Mouse (Mus musculus) embryonic facial prominence, embryonic 12.5 days (tissue): Measurements from ENCODE around the gene Ier5. TPM values are rescaled to one million over a fixed set of nuclear protein-coding genes. Genes with fewer than 3 reads are reported as not detected.

Experiments used
- ATAC-seq: fragments of 200-750 bp; cut with Nextera tagmentation; 2 replicates; pipeline ENCODE4 v1.8.0; 2017; ENCODE audit not compliant: insufficient number of reproducible peaks, insufficient read depth, low FRiP score, low TSS enrichment
- H3K27ac ChIP-seq: fragments of 300-500 bp; sonication (generic); 2 replicates; pipeline ENCODE4 v1.5.1; 2016; ENCODE audit warnings: mild to moderate bottlenecking
- H3K27me3 ChIP-seq: fragments of 300-500 bp; sonication (generic); 2 replicates; pipeline ENCODE4 v1.6.1; 2016; ENCODE audit warnings: mild to moderate bottlenecking, moderate library complexity
- H3K36me3 ChIP-seq: fragments of 300-500 bp; sonication (generic); 2 replicates; pipeline ENCODE4 v1.6.1; 2016; ENCODE audit warnings: mild to moderate bottlenecking
- H3K4me1 ChIP-seq: fragments of 300-500 bp; sonication (generic); 2 replicates; pipeline ENCODE4 v1.6.1; 2016
- H3K4me2 ChIP-seq: fragments of 300-500 bp; sonication (generic); replicated peaks from 2 replicates; pipeline ENCODE4 v1.6.1; 2016; ENCODE audit warnings: mild to moderate bottlenecking, moderate library complexity
- H3K4me3 ChIP-seq: fragments of 300-500 bp; sonication (generic); 2 replicates; pipeline ENCODE4 v1.5.1; 2016; ENCODE audit warnings: mild to moderate bottlenecking
- H3K9ac ChIP-seq: fragments of 300-500 bp; sonication (generic); 2 replicates; pipeline ENCODE4 v1.6.1; 2016; ENCODE audit warnings: mild to moderate bottlenecking, moderate library complexity
- H3K9me3 ChIP-seq: fragments of 300-500 bp; sonication (generic); 2 replicates; pipeline ENCODE4 v1.6.1; 2016; ENCODE audit warnings: mild to moderate bottlenecking, moderate library complexity
- WGBS: fragments of 180-500 bp; shearing (Covaris S2); methylation state at CpG from one replicate; pipeline ENCODE4 v1.1.7; 2016; 5-methylcytosine and 5-hydroxymethylcytosine counted together
- polyA plus RNA-seq: library from polyadenylated mRNA; unstranded; fragments of >200 nt; fragmentation: Nextera tagmentation; extraction: Ambion mirVana; gene quantifications from 2 replicates; pipeline ENCODE4 v1.2.1, GENCODE M21; 2016

Ier5 gene
- polyA plus RNA-seq, 1 experiment from 2014 or later: 19.9 TPM

DNA sequence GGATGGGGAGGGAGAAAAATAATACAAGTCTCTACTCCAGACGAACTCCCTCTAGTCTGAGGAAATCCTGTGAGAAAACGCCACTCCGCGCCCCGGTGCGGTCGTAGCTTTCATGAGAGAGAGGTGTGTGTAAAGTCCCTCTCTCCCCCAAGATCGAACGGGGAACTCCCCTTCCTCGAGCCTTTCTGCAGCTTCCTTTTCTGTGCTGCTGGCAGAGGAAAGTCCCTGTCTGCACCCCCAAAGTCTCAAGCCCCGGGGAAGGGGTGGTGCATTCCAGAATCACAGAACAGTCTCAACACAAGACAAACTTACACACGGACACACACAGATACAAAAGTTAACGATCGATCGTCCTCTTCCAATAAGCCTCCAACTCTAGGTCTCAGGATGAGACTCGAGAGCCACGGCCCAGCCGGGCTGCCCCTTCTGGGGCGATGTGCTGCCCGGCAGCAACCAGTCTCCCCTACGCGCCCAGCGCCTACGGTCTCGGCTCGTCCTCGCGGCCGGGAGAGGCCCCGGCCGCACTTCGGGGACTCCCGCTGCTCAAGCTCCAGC is 1.4 kb downstream of the Ier5 start:
- Histone ChIP-seq H3K9ac (peak overlapping the region; percentile 100), H3K36me3 (no peaks in the 10 kb centered on the region), H3K27ac (peak overlapping the region; percentile 86), H3K4me2 (peak overlapping the region; percentile 84), H3K9me3 (no peaks in the 10 kb centered on the region), H3K27me3 (no peaks in the 10 kb centered on the region), H3K4me1 (peaks cover 19% of the 10 kb centered on the region), H3K4me3 (peak overlapping the region; percentile 98)
- ATAC-seq: no peak
- under 1% methylated on average over 33 of the region's 33 CpGs for WGBS

DNA sequence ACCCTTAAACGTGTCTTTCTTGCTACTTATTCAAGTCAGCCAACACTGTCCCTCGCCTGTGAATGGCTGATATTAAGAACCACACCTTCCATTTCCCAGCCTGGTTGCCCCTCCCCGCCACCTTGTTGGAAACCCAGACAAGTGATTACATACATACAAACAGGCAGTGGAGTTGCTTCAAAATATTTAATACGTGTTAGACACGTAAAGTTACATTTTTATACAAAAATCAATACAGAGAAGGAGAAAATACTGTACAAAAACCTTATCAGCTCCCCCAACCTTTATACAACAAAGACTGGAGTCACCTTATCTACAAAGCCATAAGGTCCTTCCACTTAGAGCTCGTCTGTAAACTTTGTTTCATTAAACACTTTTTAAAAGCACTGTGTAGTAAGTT is 2.1 kb downstream of the Ier5 start:
- Histone ChIP-seq H3K27ac (0 out of 2 replicates have a peak overlapping the region, but pooled peaks have one; percentile 86), H3K4me2 (peak overlapping the region; percentile 84), H3K9ac (peak overlapping the region; percentile 100), H3K4me1 (peaks cover 26% of the 10 kb centered on the region), H3K27me3 (no peaks in the 10 kb centered on the region), H3K4me3 (peak overlapping the region; percentile 98), H3K36me3 (no peaks in the 10 kb centered on the region), H3K9me3 (no peaks in the 10 kb centered on the region)
- no peak for ATAC-seq
- WGBS: 34% methylated on average over 6 of the region's 6 CpGs

GRCm38 (mm10) chr1:155096620-155097261 is 2.7 kb downstream of the Ier5 start:
- Histone ChIP-seq H3K4me3 (peak overlapping the region; percentile 98; the same call in 1 of the 2 replicates), H3K4me2 (peak overlapping the region; percentile 84), H3K9ac (no peak overlapping the region), H3K27ac (no peak overlapping the region), H3K4me1 (peaks cover 32% of the 10 kb centered on the region), H3K36me3 (no peaks in the 10 kb centered on the region), H3K9me3 (no peaks in the 10 kb centered on the region), H3K27me3 (no peaks in the 10 kb centered on the region)
- no peak for ATAC-seq
- WGBS: 70% methylated on average over 4 of the region's 4 CpGs

GRCm38 (mm10) chr1:155093971-155094707 is 5.3 kb downstream of the Ier5 start:
- H3K9ac ChIP-seq: no peak overlapping the region
- no peaks in the 10 kb centered on the region for H3K9me3 ChIP-seq
- no peak overlapping the region for H3K4me2 ChIP-seq
- no peak overlapping the region for H3K4me3 ChIP-seq
- WGBS: 52% methylated on average over 9 of the region's 9 CpGs
- H3K4me1 ChIP-seq: peaks cover 40% of the 10 kb centered on the region
- peak overlapping the region; percentile 85; the same call in 1 of the 2 replicates for H3K27ac ChIP-seq
- no peaks in the 10 kb centered on the region for H3K36me3 ChIP-seq
- no peak for ATAC-seq
- no peaks in the 10 kb centered on the region for H3K27me3 ChIP-seq

DNA sequence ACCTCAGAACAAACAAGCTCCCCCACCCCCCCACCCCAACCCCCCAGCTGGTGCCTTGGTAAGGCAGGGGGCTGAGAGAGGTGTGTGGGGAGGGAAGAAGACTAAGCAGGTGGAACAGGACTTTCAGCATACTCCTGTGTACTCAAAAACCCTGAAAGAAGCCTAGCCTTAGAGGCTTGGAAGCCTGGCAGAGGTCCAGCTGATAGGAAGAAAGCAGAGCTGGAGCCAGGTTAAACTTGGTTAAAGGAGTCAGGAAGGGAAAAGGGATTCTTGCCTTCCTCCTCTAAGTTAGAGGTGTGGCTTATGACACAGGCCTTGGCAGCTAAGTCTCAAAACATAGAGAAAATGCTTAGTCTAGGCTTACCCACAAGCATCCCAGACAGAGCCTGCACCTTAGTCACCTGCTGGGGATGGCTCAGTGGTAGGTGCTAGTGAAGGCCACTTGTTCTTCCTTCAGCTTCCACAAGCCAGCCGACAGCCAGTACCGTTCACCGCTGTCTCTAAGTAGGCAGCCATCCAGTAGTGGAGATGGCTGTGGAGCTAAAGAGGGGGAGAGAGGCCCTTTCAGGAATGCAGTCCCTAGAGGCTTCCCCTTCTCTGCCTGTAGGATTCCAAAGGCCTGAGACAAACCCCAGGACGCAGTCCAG is 6.2 kb downstream of the Ier5 start:
- Histone ChIP-seq H3K27ac (peak overlapping the region; percentile 85), H3K9me3 (no peaks in the 10 kb centered on the region), H3K9ac (no peak overlapping the region), H3K4me1 (peaks cover 45% of the 10 kb centered on the region), H3K36me3 (no peaks in the 10 kb centered on the region), H3K4me3 (no peak overlapping the region), H3K27me3 (no peaks in the 10 kb centered on the region), H3K4me2 (no peak overlapping the region)
- 0 out of 2 replicates have a peak, but pooled peaks have one; percentile 30 for ATAC-seq
- 21% methylated on average over 4 of the region's 4 CpGs for WGBS

DNA sequence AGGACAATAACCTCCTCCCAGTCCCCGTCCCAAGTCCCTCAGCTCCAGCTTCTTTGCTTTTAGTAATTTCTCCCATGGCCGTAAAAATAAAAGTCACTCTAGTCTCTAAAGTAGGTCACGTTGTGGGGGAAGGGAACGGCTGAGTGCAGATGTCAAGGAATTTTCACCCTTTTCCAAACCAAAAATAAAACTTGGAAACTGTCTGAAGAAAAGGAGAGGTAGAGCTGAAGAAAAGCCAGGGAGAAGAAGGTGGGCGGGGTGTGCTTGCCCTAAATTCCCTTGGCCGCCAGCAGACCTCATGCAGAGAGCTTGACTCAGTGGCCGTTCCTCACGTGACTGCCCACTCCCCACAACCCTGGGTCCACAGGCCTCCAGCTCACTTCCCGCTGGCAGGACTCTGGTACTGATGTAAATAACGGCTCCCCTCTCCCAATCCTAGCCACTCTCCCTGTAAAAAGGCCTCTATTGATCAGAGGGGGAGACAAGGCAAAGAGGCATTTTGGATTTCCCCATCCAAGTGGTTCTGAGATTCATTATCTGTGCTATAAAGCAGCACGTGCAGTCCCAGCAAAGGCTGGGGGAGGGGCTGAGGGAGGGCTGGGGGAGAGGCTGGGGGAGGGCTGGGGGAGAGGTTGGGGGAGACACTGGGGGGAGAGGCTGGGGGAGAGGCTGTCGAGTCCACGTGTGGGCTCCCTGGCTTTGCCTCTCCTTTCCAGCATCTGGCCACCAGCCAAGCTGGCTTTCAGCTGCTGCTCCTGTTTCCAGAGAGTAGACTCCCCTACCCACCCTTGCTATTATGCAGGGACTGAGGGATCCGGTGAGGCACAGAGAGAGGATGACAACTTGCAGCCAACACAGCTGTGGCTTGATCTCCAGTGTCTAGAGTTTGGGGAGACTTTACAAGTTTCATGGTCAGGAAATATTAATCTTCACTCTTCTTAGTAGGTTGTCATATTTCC is 7.3 kb downstream of the Ier5 start:
- ATAC-seq: peak; percentile 73; the same call in 1 of the 2 replicates
- 0 out of 2 replicates have a peak overlapping the region, but pooled peaks have one; percentile 2 for H3K4me2 ChIP-seq
- peaks cover 45% of the 10 kb centered on the region for H3K4me1 ChIP-seq
- no peaks in the 10 kb centered on the region for H3K9me3 ChIP-seq
- H3K4me3 ChIP-seq: no peak overlapping the region
- no peaks in the 10 kb centered on the region for H3K27me3 ChIP-seq
- no peaks in the 10 kb centered on the region for H3K36me3 ChIP-seq
- H3K27ac ChIP-seq: peak overlapping the region; percentile 85
- no peak overlapping the region for H3K9ac ChIP-seq
- 21% methylated on average over 14 of the region's 14 CpGs for WGBS

DNA sequence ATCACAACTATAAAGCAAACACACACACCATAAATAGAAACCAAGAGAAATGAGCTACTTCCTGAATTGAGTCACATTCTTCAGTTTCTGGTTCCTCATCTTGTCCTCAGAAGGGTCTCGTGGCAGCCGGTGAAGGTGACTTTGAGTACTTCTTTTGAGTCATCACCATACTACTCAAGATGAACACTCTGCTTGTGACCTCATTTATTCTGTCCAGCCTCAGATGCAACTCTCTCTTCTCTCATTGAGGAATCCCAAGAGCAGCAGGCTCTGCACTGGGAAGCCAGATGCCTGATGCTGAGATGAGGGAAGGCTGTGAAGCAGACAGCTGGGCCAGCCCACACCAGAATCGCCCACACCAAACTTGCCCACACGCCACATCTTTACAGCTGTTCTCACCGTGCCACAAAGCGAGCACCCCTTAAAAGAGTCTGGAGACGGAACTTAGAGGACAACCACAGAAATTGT is 8.0 kb downstream of the Ier5 start:
- 78% methylated on average over 7 of the region's 7 CpGs for WGBS
- no peak overlapping the region for H3K9ac ChIP-seq
- peaks cover 52% of the 10 kb centered on the region for H3K4me1 ChIP-seq
- no peaks in the 10 kb centered on the region for H3K27me3 ChIP-seq
- H3K36me3 ChIP-seq: no peaks in the 10 kb centered on the region
- H3K4me3 ChIP-seq: no peak overlapping the region
- H3K9me3 ChIP-seq: no peaks in the 10 kb centered on the region
- no peak overlapping the region for H3K4me2 ChIP-seq
- ATAC-seq: no peak
- peak overlapping the region; percentile 85 for H3K27ac ChIP-seq

GRCm38 (mm10) chr1:155090736-155091135 is 8.7 kb downstream of the Ier5 start:
- H3K27ac ChIP-seq: peak overlapping the region; percentile 1; the same call in 1 of the 2 replicates
- no peak for ATAC-seq
- H3K4me2 ChIP-seq: no peak overlapping the region
- WGBS: 45% methylated on average over 1 of the region's 1 CpGs
- H3K36me3 ChIP-seq: no peaks in the 10 kb centered on the region
- no peaks in the 10 kb centered on the region for H3K27me3 ChIP-seq
- H3K4me1 ChIP-seq: peaks cover 58% of the 10 kb centered on the region
- H3K4me3 ChIP-seq: no peak overlapping the region
- no peak overlapping the region for H3K9ac ChIP-seq
- H3K9me3 ChIP-seq: no peaks in the 10 kb centered on the region

GRCm38 (mm10) chr1:155090327-155090726 is 9.1 kb downstream of the Ier5 start:
- H3K4me1 ChIP-seq: peaks cover 60% of the 10 kb centered on the region
- WGBS: 90% methylated on average over 7 of the region's 7 CpGs
- no peak overlapping the region for H3K9ac ChIP-seq
- H3K4me3 ChIP-seq: no peak overlapping the region
- H3K27me3 ChIP-seq: no peaks in the 10 kb centered on the region
- H3K9me3 ChIP-seq: no peaks in the 10 kb centered on the region
- H3K36me3 ChIP-seq: no peaks in the 10 kb centered on the region
- H3K4me2 ChIP-seq: no peak overlapping the region
- peak overlapping the region; percentile 1; the same call in 1 of the 2 replicates for H3K27ac ChIP-seq
- ATAC-seq: no peak

- Histone ChIP-seq H3K27me3 (no peaks in the 10 kb centered on the region), H3K9me3 (no peaks in the 10 kb centered on the region), H3K4me1 (peaks cover 68% of the 10 kb centered on the region), H3K9ac (no peak overlapping the region), H3K4me3 (no peak overlapping the region), H3K27ac (peak overlapping the region; percentile 66), H3K36me3 (no peaks in the 10 kb centered on the region), H3K4me2 (no peak overlapping the region)
- 52% methylated on average over 16 of the region's 16 CpGs for WGBS
- ATAC-seq: no peak
Measured at GRCm38 (mm10) chr1:155088847-155089603, 10.4 kb downstream of the Ier5 start.
